Mouse (Mus musculus) cortical plate, adult 2 months (tissue): ENCODE measurements around the gene Nhlrc4. TPM values are rescaled to one million over a fixed set of nuclear protein-coding genes. Genes with fewer than 3 reads are reported as not detected.

ENCODE experiments used
- H3K27ac ChIP-seq: fragments of 200-500 bp; 2 replicates; pipeline ENCODE4 v1.5.1; 2012; ENCODE audit warnings: low read length, control low read depth, inconsistent platforms; ENCODE audit not compliant: insufficient read depth
- H3K4me1 ChIP-seq: fragments of 200-500 bp; 2 replicates; pipeline ENCODE4 v1.6.1; 2011; ENCODE audit warnings: low read length; ENCODE audit not compliant: control insufficient read depth, insufficient read depth
- H3K4me3 ChIP-seq: fragments of 200-500 bp; 2 replicates; pipeline ENCODE4 v1.5.1; 2011; ENCODE audit warnings: mild to moderate bottlenecking, low read length, control low read depth; ENCODE audit not compliant: insufficient read depth
- CTCF ChIP-seq: fragments of 200-500 bp; IDR thresholded peaks from 2 replicates; pipeline ENCODE4 v1.5.1; 2011; ENCODE audit warnings: mild to moderate bottlenecking, control low read depth, low read length; ENCODE audit not compliant: insufficient read depth; ENCODE audit errors: extremely low read depth
- POLR2A ChIP-seq: fragments of 200-500 bp; IDR thresholded peaks from 2 replicates; pipeline ENCODE4 v1.6.1; 2011; ENCODE audit warnings: mild to moderate bottlenecking, low read length, control low read depth; ENCODE audit not compliant: insufficient read depth; ENCODE audit errors: extremely low read depth
- polyA plus RNA-seq: library from polyadenylated mRNA; depleted of rRNA; stranded (reverse); fragments of >200 nt; gene quantifications from 2 replicates; pipeline ENCODE4 v1.2.3, GENCODE M21; 2012

Nhlrc4 gene
- polyA plus RNA-seq, 1 experiment, result 1.9 TPM

DNA sequence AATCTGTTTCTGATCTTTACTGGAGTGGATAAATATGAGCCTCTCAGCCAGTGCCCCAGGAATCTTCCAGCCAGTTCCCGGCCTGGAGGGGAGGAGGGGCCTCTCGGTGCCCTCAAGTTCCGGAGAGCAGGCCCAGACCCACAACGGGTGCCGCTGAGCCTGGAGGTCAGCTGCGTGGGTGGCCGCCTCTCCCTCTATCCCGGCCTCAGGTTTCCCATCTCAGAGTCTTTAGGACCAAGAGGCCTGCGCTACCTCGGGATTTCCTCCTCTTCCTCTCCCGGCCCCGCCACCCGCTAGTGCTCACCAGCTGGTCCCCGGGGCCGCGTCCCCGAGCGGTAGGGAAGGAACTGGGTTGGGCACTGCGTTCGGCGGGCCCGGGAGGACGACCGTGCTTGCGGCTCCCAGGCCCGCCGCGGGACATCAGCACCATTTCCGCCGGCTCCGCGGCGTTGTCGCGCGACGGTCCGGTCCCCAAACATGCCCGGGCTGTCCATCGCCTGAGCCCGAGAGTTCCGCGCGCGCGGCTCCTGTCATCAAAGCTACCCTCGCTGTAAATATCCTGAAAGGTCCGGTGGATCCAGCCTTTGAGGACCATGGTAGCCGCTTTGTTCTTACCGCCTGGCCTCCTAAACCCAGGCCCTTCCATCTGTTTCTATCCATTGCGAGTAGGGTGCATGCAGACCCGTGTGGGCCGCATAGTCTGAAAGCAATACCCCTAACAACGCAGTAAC, 3.1 kb downstream of the Nhlrc4 start:
- TF ChIP-seq POLR2A, result peak; percentile 52; the same call in 1 of the 2 replicates
- TF ChIP-seq CTCF, result no peak
- peak overlapping the region; percentile 69 for H3K4me3 ChIP-seq
- peaks cover 3% of the 10 kb centered on the region; the same call in 1 of the 2 replicates for H3K4me1 ChIP-seq
- peak overlapping the region; percentile 74 for H3K27ac ChIP-seq

DNA sequence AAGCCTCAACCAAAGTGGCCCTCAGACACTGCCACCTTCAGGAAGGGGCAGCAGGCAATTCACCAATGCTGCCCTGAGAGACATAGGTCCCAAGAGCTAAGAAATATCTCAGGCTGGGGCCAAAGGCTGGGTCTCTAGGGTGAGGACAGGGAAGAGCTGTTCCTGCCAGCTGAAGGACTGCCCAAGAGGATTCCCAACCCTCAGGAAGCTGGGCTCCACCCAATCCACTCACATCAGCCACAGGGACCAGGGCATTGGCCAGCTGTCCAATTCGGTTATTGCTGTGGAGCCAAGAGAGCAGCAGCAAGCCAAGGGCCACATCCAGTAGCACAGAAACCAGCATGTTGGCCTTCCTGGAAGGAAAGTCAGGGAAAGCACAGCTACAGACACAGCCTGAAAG, 10.2 kb downstream of the Nhlrc4 start:
- TF ChIP-seq POLR2A, result no peak
- TF ChIP-seq CTCF, result no peak
- Histone ChIP-seq H3K27ac (no peak overlapping the region), H3K4me1 (no peaks in the 10 kb centered on the region), H3K4me3 (no peak overlapping the region)

- Histone ChIP-seq H3K4me3 (no peak overlapping the region), H3K4me1 (no peaks in the 10 kb centered on the region; the same call in 1 of the 2 replicates), H3K27ac (peak overlapping the region; percentile 91)
- TF ChIP-seq CTCF (no peak), POLR2A (no peak)
Observed at GRCm38 (mm10) chr17:25925348-25925747, 19.4 kb downstream of the Nhlrc4 start.

- Histone ChIP-seq H3K4me1 (peaks cover 1% of the 10 kb centered on the region; the same call in 1 of the 2 replicates), H3K4me3 (no peak overlapping the region), H3K27ac (no peak overlapping the region)
- TF ChIP-seq POLR2A (no peak), CTCF (no peak)
Observed at GRCm38 (mm10) chr17:25922120-25922519, 22.6 kb downstream of the Nhlrc4 start.

GRCm38 (mm10) chr17:25919786-25920642, 24.7 kb downstream of the Nhlrc4 start:
- H3K4me3 ChIP-seq, result peak overlapping the region; percentile 85
- peak; percentile 65; the same call in 1 of the 2 replicates for TF ChIP-seq POLR2A
- TF ChIP-seq CTCF, result no peak

GRCm38 (mm10) chr17:25919144-25919785, 25.5 kb downstream of the Nhlrc4 start, which contains the start of gene Rab40c:
Rab40c (minus strand) TSS chr17:25919727.
- Histone ChIP-seq H3K27ac (peak within 1 kb of the TSS; percentile 78), H3K4me1 (peaks cover 6% of the 10 kb centered on the region; the same call in 1 of the 2 replicates), H3K4me3 (peak within 1 kb of the TSS; percentile 85)
- TF ChIP-seq CTCF (no peak), POLR2A (no peak)

More at GRCm38 (mm10) chr17:25919786-25920642, 24.7 kb downstream of the Nhlrc4 start:
- H3K27ac ChIP-seq, result peak overlapping the region; percentile 74
- peaks cover 1% of the 10 kb centered on the region; the same call in 1 of the 2 replicates for H3K4me1 ChIP-seq

DNA sequence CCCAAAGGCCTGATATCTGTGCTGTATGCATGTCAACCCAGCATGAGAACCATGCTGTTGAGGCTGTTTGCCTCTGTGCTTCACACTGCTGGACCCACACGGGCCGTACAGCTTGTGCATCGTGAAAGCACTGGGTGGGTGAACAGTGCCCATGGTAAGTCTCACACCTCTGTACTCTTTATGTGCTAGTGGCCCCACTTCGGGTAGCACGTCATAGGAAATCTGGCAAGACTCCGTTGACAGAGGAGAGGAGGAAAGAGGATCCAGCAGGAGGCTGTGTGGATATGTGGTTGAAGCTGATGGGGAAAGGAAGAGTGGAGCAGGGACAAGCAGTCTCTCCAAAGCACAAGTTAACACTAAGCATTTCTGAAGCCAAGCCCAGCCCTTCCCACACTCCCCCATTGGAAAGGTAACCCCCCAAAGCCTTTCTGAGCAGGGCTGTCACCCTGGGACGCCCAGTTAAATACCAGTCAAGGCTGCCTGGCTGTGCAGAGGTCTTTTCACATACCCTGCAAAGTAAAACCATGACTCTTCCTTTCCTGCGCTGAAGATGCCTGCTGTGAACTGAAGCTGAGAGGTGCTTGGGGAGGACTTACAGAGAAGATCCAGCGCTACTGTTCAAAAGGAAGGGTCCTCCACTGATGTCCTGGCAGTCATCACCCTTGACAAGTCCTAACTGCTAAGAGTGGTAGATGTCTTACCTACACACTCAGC, 26.6 kb downstream of the Nhlrc4 start:
- Histone ChIP-seq H3K4me1 (peaks cover 15% of the 10 kb centered on the region; the same call in 1 of the 2 replicates), H3K27ac (0 out of 2 replicates have a peak overlapping the region, but pooled peaks have one; percentile 78), H3K4me3 (peak overlapping the region; percentile 85)
- TF ChIP-seq CTCF, result no peak
- TF ChIP-seq POLR2A, result no peak

DNA sequence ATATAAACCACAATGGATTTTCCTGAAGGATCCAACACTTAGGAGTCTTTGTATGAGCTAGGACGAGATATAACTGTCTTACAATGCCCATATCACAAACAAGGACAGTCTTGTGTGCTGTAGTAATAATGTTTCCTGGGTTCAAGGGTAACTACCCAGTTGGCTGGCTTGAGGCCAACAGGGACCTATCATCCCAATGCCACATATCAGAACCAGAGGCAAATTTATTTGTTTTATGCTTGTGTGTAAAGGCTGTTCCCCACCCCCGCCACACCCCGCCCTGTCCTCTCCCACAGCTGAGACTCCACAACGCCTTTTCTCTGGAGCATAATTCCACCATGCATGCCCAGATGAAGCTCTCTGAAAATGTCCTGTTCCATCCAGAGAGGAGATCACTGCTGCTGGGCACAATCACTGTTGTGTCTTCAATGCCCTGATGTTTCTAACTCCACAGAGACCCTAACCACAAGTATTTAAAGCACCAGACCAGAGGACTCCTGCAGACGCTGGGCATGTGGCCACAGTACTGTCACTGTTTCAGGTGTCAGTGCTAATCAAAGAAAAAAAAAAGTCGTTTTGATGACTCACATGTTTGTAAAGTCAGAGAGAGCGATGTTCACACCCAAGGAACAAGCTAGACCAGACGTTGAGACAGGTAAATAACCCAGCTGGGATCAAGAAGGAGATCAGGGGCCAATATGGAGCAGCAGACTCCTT, 27.7 kb downstream of the Nhlrc4 start:
- peak overlapping the region; percentile 85; the same call in 1 of the 2 replicates for H3K4me3 ChIP-seq
- no peak overlapping the region for H3K27ac ChIP-seq
- no peak for TF ChIP-seq CTCF
- no peak for TF ChIP-seq POLR2A
- H3K4me1 ChIP-seq, result peaks cover 19% of the 10 kb centered on the region

DNA sequence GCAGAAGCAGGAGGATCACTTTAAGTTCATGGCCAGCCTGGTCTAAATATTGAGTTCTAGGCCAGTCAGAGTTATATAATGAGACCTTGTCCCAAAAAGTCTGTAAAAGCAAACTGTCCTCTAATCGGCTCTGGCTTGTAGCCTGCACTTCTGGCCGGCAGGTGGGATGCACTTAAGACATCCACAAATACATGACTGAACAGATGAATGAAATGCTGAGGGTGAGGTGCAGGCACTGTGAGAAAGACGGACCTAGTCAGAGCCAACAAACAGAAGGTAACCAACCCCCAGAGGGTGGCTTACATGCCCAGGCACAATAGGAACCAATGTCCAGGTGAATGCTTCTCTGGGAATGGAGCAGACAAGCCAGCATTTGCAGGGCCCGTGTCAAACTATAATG, 30.5 kb downstream of the Nhlrc4 start:
- Histone ChIP-seq H3K4me3 (no peak overlapping the region), H3K27ac (peak overlapping the region; percentile 26), H3K4me1 (peaks cover 25% of the 10 kb centered on the region)
- no peak for TF ChIP-seq CTCF
- no peak for TF ChIP-seq POLR2A
